Mouse (Mus musculus) megakaryocyte-erythroid progenitor cell, adult 5-6 weeks (primary cell): ENCODE measurements around the gene Scgb1b20. TPM values are rescaled to one million over a fixed set of nuclear protein-coding genes. Genes with fewer than 3 reads are reported as not detected.
"Not testable (repeated sequence)": the region's sequence is repeated elsewhere in the genome, so short reads cannot be mapped to it uniquely, and the experiment has no call there.

Experiments used
- ATAC-seq: replicated peaks from 2 replicates; pipeline ENCODE4 v1.8.0; 2016; ENCODE audit warnings: mild to moderate bottlenecking, inconsistent platforms; ENCODE audit not compliant: severe bottlenecking, poor library complexity, low FRiP score, low TSS enrichment
- total RNA-seq, 2 experiments: library from RNA; stranded (forward) in 1 of 2; stranded (reverse) in 1 of 2; fragments of 200-1000, 215-1000 nt in 1 of 2; fragments of >200 nt in 1 of 2; fragmentation: Nextera tagmentation in 1 of 2; gene quantifications; 2 replicates each; pipeline ENCODE4 v1.2.3; 2014 to 2017

Scgb1b20 gene
- total RNA-seq (2014; fragmentation: Nextera tagmentation) (not detected in 2 replicates), total RNA-seq (2017) (not detected in 2 replicates)

DNA sequence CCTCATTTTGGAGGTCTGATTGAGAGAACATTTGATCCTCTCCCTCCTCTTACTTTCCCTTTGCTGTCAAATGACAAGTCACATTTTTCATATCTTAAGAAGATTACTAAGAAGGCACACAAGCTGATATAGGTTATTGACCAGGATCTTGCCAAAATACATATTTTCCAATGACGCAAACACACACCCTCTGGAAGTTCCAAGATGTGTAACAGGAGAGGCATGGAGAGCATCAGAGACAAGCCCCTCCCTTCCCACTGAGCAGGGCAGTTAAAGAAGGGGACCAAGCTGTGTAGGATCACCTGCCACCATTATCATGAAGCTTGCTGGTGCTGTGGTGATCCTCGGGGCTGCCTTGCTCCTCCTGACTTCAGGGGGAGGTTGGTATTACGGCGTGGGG lies at the start of gene Scgb1b20:
Scgb1b20 (plus strand) TSS at position 301 of the 400 bp plus-strand sequence.
- ATAC-seq, result not testable (repeated sequence)

DNA sequence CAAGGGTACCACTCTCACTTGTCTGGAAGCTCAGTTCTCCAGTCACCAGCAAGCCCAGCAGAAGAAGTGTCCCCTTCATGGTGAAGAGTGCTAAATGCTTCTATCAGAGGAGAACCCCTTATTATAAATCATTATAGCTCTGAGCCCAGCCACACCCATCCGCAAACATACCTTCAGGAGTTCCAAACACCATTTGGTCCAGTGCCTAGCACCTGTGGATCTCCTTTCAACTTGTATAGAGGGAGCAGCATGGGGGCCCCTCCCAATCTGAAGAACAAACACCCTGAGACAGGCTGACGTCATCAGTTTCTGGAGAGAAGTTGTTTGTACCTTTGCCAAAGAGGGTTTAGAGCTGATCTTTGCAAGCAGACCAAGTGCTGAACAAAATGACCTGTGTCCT lies 6.8 kb upstream of the Scgb1b20 start, which contains the start of gene Scgb2b20:
Scgb2b20 (minus strand) TSS at position 101 of the 400 bp plus-strand sequence.
- ATAC-seq, result not testable (repeated sequence)

DNA sequence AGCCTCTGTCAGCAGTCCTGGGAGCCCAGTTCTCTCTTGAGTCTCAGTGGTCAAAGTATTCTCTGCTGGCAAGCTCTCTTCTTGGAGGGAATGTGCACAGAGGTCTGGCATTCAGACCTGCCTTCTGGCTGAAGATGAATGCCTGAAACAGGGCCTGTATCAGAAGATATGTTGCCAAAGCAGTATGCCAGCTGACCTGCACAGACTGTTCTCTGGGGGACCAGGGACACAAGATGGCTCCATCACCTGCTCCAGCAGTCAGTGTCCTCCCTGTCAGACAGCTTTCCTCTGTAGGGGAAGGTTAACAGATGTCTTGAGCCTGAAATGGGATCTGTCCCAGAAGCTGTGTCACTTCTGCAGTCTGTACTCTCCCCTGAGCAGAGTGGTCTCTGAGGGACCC lies 26.7 kb downstream of the Scgb1b20 start:
- not testable (repeated sequence) for ATAC-seq

DNA sequence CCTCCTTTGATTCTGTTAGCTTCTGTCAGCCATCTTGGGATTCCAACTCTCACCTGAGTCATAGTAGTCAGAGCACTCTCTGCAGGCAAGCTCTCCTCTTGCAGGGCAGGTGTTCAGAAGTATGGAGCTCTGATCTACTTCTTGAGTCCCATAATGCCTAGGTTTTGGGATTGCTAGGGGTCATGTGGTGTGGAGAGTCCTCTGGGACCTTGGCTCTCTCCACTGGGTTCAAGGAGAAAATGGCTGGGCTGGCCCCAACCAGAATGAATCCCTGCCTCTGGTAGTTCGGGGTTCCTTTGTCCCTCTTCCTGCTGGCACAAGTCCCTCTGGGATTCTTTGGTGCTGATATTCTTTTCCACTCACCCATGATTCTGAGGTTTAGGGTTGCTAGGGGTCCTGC lies 28.6 kb downstream of the Scgb1b20 start:
- ATAC-seq, result no peak

DNA sequence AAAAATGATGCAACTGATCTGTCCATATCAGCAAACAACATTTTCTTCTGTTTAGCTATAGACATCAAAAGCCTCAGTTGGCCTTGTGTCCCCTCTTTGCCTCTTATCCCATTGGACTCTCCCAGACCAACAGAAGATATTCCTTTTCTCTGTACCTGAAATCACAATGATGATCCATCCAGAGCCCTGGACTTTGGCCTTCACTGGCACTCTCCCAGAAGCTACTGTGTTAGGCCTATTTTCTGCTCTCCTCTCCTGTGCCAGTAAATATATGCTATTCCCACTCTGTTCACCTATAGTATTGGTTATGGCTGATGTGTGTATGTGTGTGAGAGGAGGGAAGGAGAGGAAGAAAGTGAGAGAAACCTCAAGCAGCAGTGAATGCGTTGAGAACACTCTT lies 36.6 kb downstream of the Scgb1b20 start:
- ATAC-seq, result not testable (repeated sequence)

Other genes with a start within 250 kb of the Scgb1b20 start
- gene Scgb2b18, start 199.4 kb upstream of the Scgb1b20 start, total RNA-seq (2014; fragmentation: Nextera tagmentation), result not detected in 2 replicates
- gene Scgb2b18, start 199.4 kb upstream of the Scgb1b20 start, total RNA-seq (2017), result not detected in 2 replicates
- not detected in 2 replicates for gene Scgb1b18, start 187.7 kb upstream of the Scgb1b20 start, total RNA-seq (2014; fragmentation: Nextera tagmentation)
- gene Scgb1b18, start 187.7 kb upstream of the Scgb1b20 start, total RNA-seq (2017), result not detected in 2 replicates
- not detected in 2 replicates for gene Scgb2b19, start 92.9 kb upstream of the Scgb1b20 start, total RNA-seq (2014; fragmentation: Nextera tagmentation)
- gene Scgb2b19, start 92.9 kb upstream of the Scgb1b20 start, total RNA-seq (2017), result not detected in 2 replicates
- gene Scgb1b19, start 85.9 kb upstream of the Scgb1b20 start, total RNA-seq (2014; fragmentation: Nextera tagmentation), result not detected in 2 replicates
- not detected in 2 replicates for gene Scgb1b19, start 85.9 kb upstream of the Scgb1b20 start, total RNA-seq (2017)
- not detected in 2 replicates for gene Scgb2b20, start 6.9 kb upstream of the Scgb1b20 start, total RNA-seq (2014; fragmentation: Nextera tagmentation)
- not detected in 2 replicates for gene Scgb2b20, start 6.9 kb upstream of the Scgb1b20 start, total RNA-seq (2017)
- gene Scgb2b21, start 147.2 kb downstream of the Scgb1b20 start, total RNA-seq (2014; fragmentation: Nextera tagmentation), result not detected in 2 replicates
- gene Scgb2b21, start 147.2 kb downstream of the Scgb1b20 start, total RNA-seq (2017), result not detected in 2 replicates